Mouse (Mus musculus): ENCODE data around the gene Ocel1. TPM values are rescaled to one million over a fixed set of nuclear protein-coding genes. Genes with fewer than 3 reads are reported as not detected.
A peak's percentile ranks its signal among the peaks of the same experiment; 100 is the strongest.

The Ocel1 gene
- polyA plus RNA-seq, 2 experiments: 3.8 to 4.2 TPM

DNA sequence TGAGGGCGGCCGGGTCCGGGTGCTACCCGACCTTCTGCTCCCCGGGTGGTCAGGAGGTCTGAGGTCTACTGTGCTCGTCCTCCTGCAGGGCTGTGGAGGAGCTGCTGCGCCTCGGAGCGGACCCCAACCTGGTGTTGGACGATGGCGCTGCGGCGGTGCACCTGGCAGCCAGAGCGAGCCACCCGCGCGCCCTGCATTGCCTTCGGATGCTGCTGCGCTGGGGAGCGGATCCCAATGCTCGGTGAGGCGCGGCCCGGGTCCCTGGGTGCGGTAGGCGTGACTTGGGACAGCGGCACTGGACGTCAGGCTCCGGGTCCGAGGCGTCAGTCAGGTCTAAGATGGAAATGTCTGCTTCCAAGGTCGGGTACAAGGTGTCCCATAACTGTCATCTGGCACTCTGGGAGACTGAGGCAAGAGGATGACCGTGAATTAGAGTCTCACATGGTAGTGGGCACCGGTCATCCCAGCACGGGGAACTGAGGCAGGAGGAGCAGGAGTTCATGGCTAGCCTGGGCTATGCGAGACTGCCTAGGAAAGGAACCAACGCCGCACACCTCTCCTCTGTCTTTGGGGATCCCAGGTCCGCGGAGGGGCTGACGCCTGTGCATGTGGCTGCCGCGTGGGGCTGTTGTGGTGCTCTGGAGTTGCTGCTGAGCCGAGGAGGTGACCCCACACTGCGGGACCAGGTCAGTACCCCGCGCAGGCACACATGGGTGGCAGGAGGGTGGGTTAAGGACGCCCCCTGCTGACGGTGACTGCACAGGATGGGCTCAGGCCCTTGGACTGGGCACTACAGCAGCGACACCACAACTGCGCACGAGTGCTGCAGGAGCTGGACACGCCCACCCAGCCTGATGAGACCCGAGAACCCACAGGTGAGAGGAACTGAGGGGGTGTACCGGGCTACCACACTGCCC lies 35.3 kb downstream of the Ocel1 start:
- Histone ChIP-seq H3K4me3 (replicated peaks; ENCODE audit: low read length) (peak overlapping the region; percentile 62), H3K9ac (ENCODE audit: low read depth, low read length, severe bottlenecking) (peak overlapping the region; percentile 61), H3K27me3 (ENCODE audit: control insufficient read depth, insufficient read depth, low read length) (no peaks in the 10 kb centered on the region), H3K9me3 (ENCODE audit: control insufficient read depth, low read length) (no peaks in the 10 kb centered on the region), H3K27ac (replicated peaks; ENCODE audit: low read depth, low read length) (no peak overlapping the region), H3K4me1 (ENCODE audit: control insufficient read depth, insufficient read depth, low read length) (peaks cover 7% of the 10 kb centered on the region), H3K4me2 (replicated peaks; ENCODE audit: low read depth, low read length, severe bottlenecking) (peak overlapping the region; percentile 95), H3K36me3 (ENCODE audit: control insufficient read depth, insufficient read depth, low read length) (peaks cover 28% of the 10 kb centered on the region)
- no peak for TF ChIP-seq POLR2A (IDR thresholded peaks at IDR 0.05; ENCODE audit: borderline replicate concordance, extremely low read depth, insufficient read depth, insufficient read length)
- DNase-seq (ENCODE audit: low spot score) (peak; percentile 41), ATAC-seq (ENCODE audit: low FRiP score, low read depth) (peak; percentile 31; the same call in 1 of the 2 replicates)
- WGBS: under 1% methylated on average over 49 of the region's 55 CpGs

DNA sequence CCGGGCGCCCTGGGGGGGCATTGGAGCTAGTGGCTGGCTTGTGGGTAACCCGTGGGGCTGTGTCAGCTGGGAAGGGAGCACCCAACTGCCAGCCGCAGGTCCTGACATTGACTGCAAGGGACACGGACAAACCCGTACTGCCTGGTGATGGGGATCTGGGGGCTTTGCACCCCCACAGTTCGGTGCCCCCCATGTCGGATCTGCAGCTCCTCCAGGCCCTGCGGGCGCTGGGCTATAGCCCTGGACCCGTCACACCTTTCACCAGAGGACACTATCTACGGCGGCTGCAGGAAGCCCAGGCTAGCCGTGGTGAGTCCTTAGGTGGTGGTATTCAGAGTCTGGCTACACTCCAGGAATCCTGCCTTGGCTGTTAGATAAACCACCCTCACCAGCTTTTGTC lies 36.3 kb downstream of the Ocel1 start:
- H3K4me1 ChIP-seq (ENCODE audit: control insufficient read depth, insufficient read depth, low read length): peaks cover 7% of the 10 kb centered on the region
- TF ChIP-seq POLR2A (IDR thresholded peaks at IDR 0.05; ENCODE audit: borderline replicate concordance, extremely low read depth, insufficient read depth, insufficient read length): no peak
- peaks cover 28% of the 10 kb centered on the region for H3K36me3 ChIP-seq (ENCODE audit: control insufficient read depth, insufficient read depth, low read length)
- ATAC-seq (ENCODE audit: low FRiP score, low read depth) (no peak), DNase-seq (ENCODE audit: low spot score) (no peak)
- H3K4me2 ChIP-seq (replicated peaks; ENCODE audit: low read depth, low read length, severe bottlenecking): no peak overlapping the region
- no peak overlapping the region for H3K27ac ChIP-seq (replicated peaks; ENCODE audit: low read depth, low read length)
- H3K4me3 ChIP-seq (replicated peaks; ENCODE audit: low read length): peak overlapping the region; percentile 62; the same call in 1 of the 2 replicates
- H3K27me3 ChIP-seq (ENCODE audit: control insufficient read depth, insufficient read depth, low read length): no peaks in the 10 kb centered on the region
- WGBS: 94% methylated on average over 12 of the region's 14 CpGs
- no peaks in the 10 kb centered on the region for H3K9me3 ChIP-seq (ENCODE audit: control insufficient read depth, low read length)
- no peak overlapping the region for H3K9ac ChIP-seq (ENCODE audit: low read depth, low read length, severe bottlenecking)

DNA sequence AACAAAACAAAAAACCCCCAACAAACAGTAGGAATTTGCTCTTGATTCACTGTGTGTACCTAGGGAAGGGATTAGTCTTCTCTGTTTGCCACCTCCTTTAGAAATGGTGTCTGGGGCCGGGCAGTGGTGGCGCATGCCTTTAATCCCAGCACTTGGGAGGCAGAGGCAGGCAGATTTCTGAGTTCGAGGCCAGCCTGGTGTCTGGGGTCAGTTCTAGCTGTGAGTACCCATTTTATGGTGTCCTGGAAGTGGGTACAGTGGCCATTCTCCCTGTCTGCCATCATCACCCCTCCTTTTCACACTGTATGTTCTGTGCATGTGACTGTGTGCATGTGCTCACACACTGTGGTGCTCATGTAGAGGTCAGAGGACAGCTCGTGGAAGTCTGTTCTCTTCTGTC lies 37.1 kb downstream of the Ocel1 start:
- 95% methylated on average over 4 of the region's 4 CpGs for WGBS
- TF ChIP-seq POLR2A (IDR thresholded peaks at IDR 0.05; ENCODE audit: borderline replicate concordance, extremely low read depth, insufficient read depth, insufficient read length): no peak
- DNase-seq (ENCODE audit: low spot score) (no peak), ATAC-seq (ENCODE audit: low FRiP score, low read depth) (no peak)
- Histone ChIP-seq H3K4me1 (ENCODE audit: control insufficient read depth, insufficient read depth, low read length) (peaks cover 7% of the 10 kb centered on the region), H3K36me3 (ENCODE audit: control insufficient read depth, insufficient read depth, low read length) (peaks cover 28% of the 10 kb centered on the region), H3K4me2 (replicated peaks; ENCODE audit: low read depth, low read length, severe bottlenecking) (no peak overlapping the region), H3K4me3 (replicated peaks; ENCODE audit: low read length) (no peak overlapping the region), H3K27me3 (ENCODE audit: control insufficient read depth, insufficient read depth, low read length) (no peaks in the 10 kb centered on the region), H3K9ac (ENCODE audit: low read depth, low read length, severe bottlenecking) (no peak overlapping the region), H3K27ac (replicated peaks; ENCODE audit: low read depth, low read length) (no peak overlapping the region), H3K9me3 (ENCODE audit: control insufficient read depth, low read length) (no peaks in the 10 kb centered on the region)

DNA sequence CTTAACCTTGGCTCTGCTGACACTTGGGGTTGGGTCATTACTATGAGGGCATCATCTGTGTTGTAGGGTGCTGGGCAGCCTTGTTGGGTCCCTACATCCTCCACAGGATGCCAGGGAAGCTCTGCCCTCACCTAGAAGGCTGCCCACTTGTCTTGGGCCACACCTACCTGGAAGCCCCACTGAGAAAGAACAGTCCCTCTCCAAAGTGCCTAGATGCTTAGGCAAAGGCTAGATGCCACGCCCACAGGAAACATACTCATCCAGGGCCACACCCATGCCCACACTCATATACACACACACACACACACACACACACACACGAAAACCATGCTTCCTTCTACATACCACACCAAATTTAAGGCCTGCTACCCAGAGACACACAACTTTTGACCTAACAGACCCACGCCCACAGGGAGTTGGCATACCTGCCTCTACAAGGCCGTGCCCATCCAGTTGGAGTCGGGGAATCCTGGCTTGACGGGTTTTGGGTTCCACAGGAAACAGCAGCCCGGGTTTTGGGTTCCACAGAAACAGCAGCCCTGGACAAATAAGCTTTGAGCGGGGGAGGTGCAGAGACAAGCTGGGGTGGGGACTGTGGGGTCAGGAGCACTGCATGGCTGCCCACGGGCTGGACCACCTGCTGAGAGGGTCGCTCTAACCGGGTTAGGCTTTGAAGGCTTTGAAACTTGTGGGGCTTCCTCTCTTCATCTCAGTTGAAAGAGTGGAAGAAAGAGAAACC lies 40.6 kb downstream of the Ocel1 start:
- DNase-seq (ENCODE audit: low spot score): no peak
- no peak overlapping the region for H3K4me3 ChIP-seq (replicated peaks; ENCODE audit: low read length)
- no peak overlapping the region for H3K4me2 ChIP-seq (replicated peaks; ENCODE audit: low read depth, low read length, severe bottlenecking)
- H3K36me3 ChIP-seq (ENCODE audit: control insufficient read depth, insufficient read depth, low read length): peaks cover 28% of the 10 kb centered on the region
- H3K27me3 ChIP-seq (ENCODE audit: control insufficient read depth, insufficient read depth, low read length): no peaks in the 10 kb centered on the region
- no peak for TF ChIP-seq POLR2A (IDR thresholded peaks at IDR 0.05; ENCODE audit: borderline replicate concordance, extremely low read depth, insufficient read depth, insufficient read length)
- H3K9ac ChIP-seq (ENCODE audit: low read depth, low read length, severe bottlenecking): no peak overlapping the region
- no peak overlapping the region for H3K27ac ChIP-seq (replicated peaks; ENCODE audit: low read depth, low read length)
- H3K4me1 ChIP-seq (ENCODE audit: control insufficient read depth, insufficient read depth, low read length): peaks cover 1% of the 10 kb centered on the region
- no peak for ATAC-seq (ENCODE audit: low FRiP score, low read depth)
- 45% methylated on average over 11 of the region's 11 CpGs for WGBS
- H3K9me3 ChIP-seq (ENCODE audit: control insufficient read depth, low read length): no peaks in the 10 kb centered on the region

DNA sequence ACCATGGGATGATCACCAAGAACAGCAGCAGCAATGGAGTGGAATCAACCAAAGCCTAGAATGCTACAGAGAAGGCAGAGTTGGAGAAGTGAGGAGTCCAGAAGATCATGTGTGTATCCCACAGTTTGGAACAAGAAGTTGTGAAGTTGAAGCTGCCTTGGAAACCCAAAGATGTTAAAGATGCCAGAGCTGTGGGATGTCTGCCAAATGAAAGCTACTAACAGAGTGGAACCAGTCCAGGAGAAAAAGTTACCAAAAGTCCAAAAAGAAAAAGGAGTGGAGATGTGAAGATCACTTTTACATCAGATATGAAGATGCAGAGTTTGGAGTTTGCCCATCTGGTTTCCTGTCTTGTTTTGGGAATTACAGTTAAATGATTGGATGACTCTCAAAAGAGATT lies 51.0 kb downstream of the Ocel1 start:
- Histone ChIP-seq H3K27ac (replicated peaks; ENCODE audit: low read depth, low read length) (no peak overlapping the region), H3K9ac (ENCODE audit: low read depth, low read length, severe bottlenecking) (no peak overlapping the region), H3K4me3 (replicated peaks; ENCODE audit: low read length) (no peak overlapping the region), H3K9me3 (ENCODE audit: control insufficient read depth, low read length) (no peaks in the 10 kb centered on the region), H3K27me3 (ENCODE audit: control insufficient read depth, insufficient read depth, low read length) (no peaks in the 10 kb centered on the region), H3K4me2 (replicated peaks; ENCODE audit: low read depth, low read length, severe bottlenecking) (no peak overlapping the region), H3K36me3 (ENCODE audit: control insufficient read depth, insufficient read depth, low read length) (no peaks in the 10 kb centered on the region), H3K4me1 (ENCODE audit: control insufficient read depth, insufficient read depth, low read length) (no peaks in the 10 kb centered on the region)
- TF ChIP-seq POLR2A (IDR thresholded peaks at IDR 0.05; ENCODE audit: borderline replicate concordance, extremely low read depth, insufficient read depth, insufficient read length): no peak
- no peak for ATAC-seq (ENCODE audit: low FRiP score, low read depth)
- no peak for DNase-seq (ENCODE audit: low spot score)

Other genes with a start within 250 kb of the Ocel1 start
- gene Myo9b, start 98.6 kb upstream of the Ocel1 start, polyA plus RNA-seq (2012; rRNA removed): 46.1 and 57.2 TPM in 2 replicates
- 28.7 and 29.4 TPM in 2 replicates for gene Myo9b, start 98.6 kb upstream of the Ocel1 start, polyA plus RNA-seq (2014; fragmentation: Nextera tagmentation; extraction: Ambion mirVana)
- gene Haus8, start 98.4 kb upstream of the Ocel1 start, polyA plus RNA-seq (2012; rRNA removed): 21.7 and 30.8 TPM in 2 replicates
- gene Haus8, start 98.4 kb upstream of the Ocel1 start, polyA plus RNA-seq (2014; fragmentation: Nextera tagmentation; extraction: Ambion mirVana): 41.9 and 49.7 TPM in 2 replicates
- gene Use1, start 4.5 kb upstream of the Ocel1 start, polyA plus RNA-seq (2012; rRNA removed): 158 and 189 TPM in 2 replicates
- gene Use1, start 4.5 kb upstream of the Ocel1 start, polyA plus RNA-seq (2014; fragmentation: Nextera tagmentation; extraction: Ambion mirVana): 114 and 128 TPM in 2 replicates
- 80.8 and 113 TPM in 2 replicates for gene Nr2f6, start 10.7 kb downstream of the Ocel1 start, polyA plus RNA-seq (2012; rRNA removed)
- gene Nr2f6, start 10.7 kb downstream of the Ocel1 start, polyA plus RNA-seq (2014; fragmentation: Nextera tagmentation; extraction: Ambion mirVana): 63.1 and 66.9 TPM in 2 replicates
- 15.7 and 16.7 TPM in 2 replicates for gene Ushbp1, start 24.5 kb downstream of the Ocel1 start, polyA plus RNA-seq (2012; rRNA removed)
- gene Ushbp1, start 24.5 kb downstream of the Ocel1 start, polyA plus RNA-seq (2014; fragmentation: Nextera tagmentation; extraction: Ambion mirVana): 7.6 and 9.1 TPM in 2 replicates
- 117 and 122 TPM in 2 replicates for gene Babam1, start 25.6 kb downstream of the Ocel1 start, polyA plus RNA-seq (2012; rRNA removed)
- gene Babam1, start 25.6 kb downstream of the Ocel1 start, polyA plus RNA-seq (2014; fragmentation: Nextera tagmentation; extraction: Ambion mirVana): 87.7 and 88.6 TPM in 2 replicates
- 60.7 and 70.5 TPM in 2 replicates for gene Ankle1, start 34.7 kb downstream of the Ocel1 start, polyA plus RNA-seq (2012; rRNA removed)
- gene Ankle1, start 34.7 kb downstream of the Ocel1 start, polyA plus RNA-seq (2014; fragmentation: Nextera tagmentation; extraction: Ambion mirVana): 17.0 and 21.8 TPM in 2 replicates
- gene Abhd8, start 92.4 kb downstream of the Ocel1 start, polyA plus RNA-seq (2012; rRNA removed): 72.6 and 88.1 TPM in 2 replicates
- 48.6 and 57.1 TPM in 2 replicates for gene Abhd8, start 92.4 kb downstream of the Ocel1 start, polyA plus RNA-seq (2014; fragmentation: Nextera tagmentation; extraction: Ambion mirVana)
- 62.3 and 70.6 TPM in 2 replicates for gene Mrpl34, start 93.7 kb downstream of the Ocel1 start, polyA plus RNA-seq (2012; rRNA removed)
- 121 and 130 TPM in 2 replicates for gene Mrpl34, start 93.7 kb downstream of the Ocel1 start, polyA plus RNA-seq (2014; fragmentation: Nextera tagmentation; extraction: Ambion mirVana)
- gene Dda1, start 97.9 kb downstream of the Ocel1 start, polyA plus RNA-seq (2012; rRNA removed): 101 and 127 TPM in 2 replicates
- gene Dda1, start 97.9 kb downstream of the Ocel1 start, polyA plus RNA-seq (2014; fragmentation: Nextera tagmentation; extraction: Ambion mirVana): 94.6 and 99.6 TPM in 2 replicates
- 37.2 and 43.3 TPM in 2 replicates for gene Ano8, start 114.7 kb downstream of the Ocel1 start, polyA plus RNA-seq (2012; rRNA removed)
- gene Ano8, start 114.7 kb downstream of the Ocel1 start, polyA plus RNA-seq (2014; fragmentation: Nextera tagmentation; extraction: Ambion mirVana): 1.8 and 3.0 TPM in 2 replicates
- 41.6 and 59.5 TPM in 2 replicates for gene Gtpbp3, start 116.8 kb downstream of the Ocel1 start, polyA plus RNA-seq (2012; rRNA removed)
- 5.9 and 6.8 TPM in 2 replicates for gene Gtpbp3, start 116.8 kb downstream of the Ocel1 start, polyA plus RNA-seq (2014; fragmentation: Nextera tagmentation; extraction: Ambion mirVana)
- 59.8 and 77.7 TPM in 2 replicates for gene Plvap, start 140.5 kb downstream of the Ocel1 start, polyA plus RNA-seq (2012; rRNA removed)
- 53.2 and 57.2 TPM in 2 replicates for gene Plvap, start 140.5 kb downstream of the Ocel1 start, polyA plus RNA-seq (2014; fragmentation: Nextera tagmentation; extraction: Ambion mirVana)
- gene Ccdc194, start 154.4 kb downstream of the Ocel1 start, polyA plus RNA-seq (2012; rRNA removed): 1.3 and 1.6 TPM in 2 replicates
- gene Ccdc194, start 154.4 kb downstream of the Ocel1 start, polyA plus RNA-seq (2014; fragmentation: Nextera tagmentation; extraction: Ambion mirVana): 0.57 and 1.2 TPM in 2 replicates
- 47.2 and 50.6 TPM in 2 replicates for gene Bst2, start 166.2 kb downstream of the Ocel1 start, polyA plus RNA-seq (2012; rRNA removed)
- 12.4 and 16.5 TPM in 2 replicates for gene Bst2, start 166.2 kb downstream of the Ocel1 start, polyA plus RNA-seq (2014; fragmentation: Nextera tagmentation; extraction: Ambion mirVana)
- gene Mvb12a, start 171.6 kb downstream of the Ocel1 start, polyA plus RNA-seq (2012; rRNA removed): 107 and 169 TPM in 2 replicates
- gene Mvb12a, start 171.6 kb downstream of the Ocel1 start, polyA plus RNA-seq (2014; fragmentation: Nextera tagmentation; extraction: Ambion mirVana): 104 and 107 TPM in 2 replicates
- 0.34 and 0.59 TPM in 2 replicates for gene Tmem221, start 187.6 kb downstream of the Ocel1 start, polyA plus RNA-seq (2012; rRNA removed)
- gene Tmem221, start 187.6 kb downstream of the Ocel1 start, polyA plus RNA-seq (2014; fragmentation: Nextera tagmentation; extraction: Ambion mirVana): 0.48 and 0.89 TPM in 2 replicates
- not detected in 2 replicates for gene Nxnl1, start 195.3 kb downstream of the Ocel1 start, polyA plus RNA-seq (2012; rRNA removed)
- gene Nxnl1, start 195.3 kb downstream of the Ocel1 start, polyA plus RNA-seq (2014; fragmentation: Nextera tagmentation; extraction: Ambion mirVana): 0.25 TPM in 1 of 2 replicates, not detected in the other
- 87.8 and 133 TPM in 2 replicates for gene Slc27a1, start 197.6 kb downstream of the Ocel1 start, polyA plus RNA-seq (2012; rRNA removed)
- gene Slc27a1, start 197.6 kb downstream of the Ocel1 start, polyA plus RNA-seq (2014; fragmentation: Nextera tagmentation; extraction: Ambion mirVana): 24.3 and 25.9 TPM in 2 replicates
- 141 and 216 TPM in 2 replicates for gene Pgls, start 220.9 kb downstream of the Ocel1 start, polyA plus RNA-seq (2012; rRNA removed)
- gene Pgls, start 220.9 kb downstream of the Ocel1 start, polyA plus RNA-seq (2014; fragmentation: Nextera tagmentation; extraction: Ambion mirVana): 249 and 255 TPM in 2 replicates
- 7.5 and 7.8 TPM in 2 replicates for gene Fam129c, start 226.3 kb downstream of the Ocel1 start, polyA plus RNA-seq (2012; rRNA removed)
- 2.9 and 3.3 TPM in 2 replicates for gene Fam129c, start 226.3 kb downstream of the Ocel1 start, polyA plus RNA-seq (2014; fragmentation: Nextera tagmentation; extraction: Ambion mirVana)
- 240 and 285 TPM in 2 replicates for gene Colgalt1, start 239.7 kb downstream of the Ocel1 start, polyA plus RNA-seq (2012; rRNA removed)
- gene Colgalt1, start 239.7 kb downstream of the Ocel1 start, polyA plus RNA-seq (2014; fragmentation: Nextera tagmentation; extraction: Ambion mirVana): 114 and 116 TPM in 2 replicates

Data from limb, embryonic 14.5 days (tissue).